Mouse (Mus musculus) forebrain, embryonic 14.5 days (tissue): ENCODE measurements around the gene Rtl10. TPM values are rescaled to one million over a fixed set of nuclear protein-coding genes. Genes with fewer than 3 reads are reported as not detected.

ENCODE experiments used
- ATAC-seq: fragments of 200-750 bp; cut with Nextera tagmentation; 2 replicates; pipeline ENCODE4 v1.8.0; 2017; ENCODE audit warnings: mild to moderate bottlenecking, moderate library complexity
- DNase-seq: peaks from one replicate; pipeline ENCODE4 v3.0.0-alpha.2; 2015; ENCODE audit warnings: low spot score
- H3K27ac ChIP-seq: fragments of 300-500 bp; sonication (generic); 2 replicates; pipeline ENCODE4 v1.5.1; 2014; ENCODE audit warnings: low read depth, mild to moderate bottlenecking, control low read depth, low read length, moderate library complexity
- H3K27me3 ChIP-seq: fragments of 300-500 bp; sonication (generic); replicated peaks from 2 replicates; pipeline ENCODE4 v1.6.1; 2014; ENCODE audit warnings: low read length, control low read depth, mixed read lengths; ENCODE audit not compliant: control insufficient read depth, insufficient read depth
- H3K36me3 ChIP-seq: fragments of 300-500 bp; sonication (generic); 2 replicates; pipeline ENCODE4 v1.6.1; 2014; ENCODE audit warnings: low read length, control low read depth; ENCODE audit not compliant: control insufficient read depth, insufficient read depth
- H3K4me1 ChIP-seq: fragments of 300-500 bp; sonication (generic); 2 replicates; pipeline ENCODE4 v1.6.1; 2014; ENCODE audit warnings: antibody characterized with exemption, low read length, control low read depth; ENCODE audit not compliant: control insufficient read depth, insufficient read depth
- H3K4me2 ChIP-seq: fragments of 300-500 bp; sonication (generic); 2 replicates; pipeline ENCODE4 v1.6.1; 2014; ENCODE audit warnings: mild to moderate bottlenecking, control low read depth, low read length
- H3K4me3 ChIP-seq: fragments of 300-500 bp; sonication (generic); 2 replicates; pipeline ENCODE4 v1.5.1; 2014; ENCODE audit warnings: low read depth, low read length, control low read depth
- H3K9ac ChIP-seq: fragments of 300-500 bp; sonication (generic); 2 replicates; pipeline ENCODE4 v1.6.1; 2014; ENCODE audit warnings: mild to moderate bottlenecking, low read length, control low read depth, moderate library complexity
- H3K9me3 ChIP-seq: fragments of 300-500 bp; sonication (generic); replicated peaks from 2 replicates; pipeline ENCODE4 v1.6.1; 2016; ENCODE audit warnings: low read length, control low read depth, mixed read lengths; ENCODE audit not compliant: control insufficient read depth
- WGBS: fragments of 180-500 bp; shearing (Covaris S2); extraction: QIAGEN DNeasy Blood & Tissue Kit; methylation state at CpG from one replicate; pipeline ENCODE4 v1.1.7; 2014; 5-methylcytosine and 5-hydroxymethylcytosine counted together
- polyA plus RNA-seq: library from polyadenylated mRNA; unstranded; fragments of >200 nt; fragmentation: Nextera tagmentation; extraction: Ambion mirVana; gene quantifications from 2 replicates; pipeline ENCODE4 v1.2.1, GENCODE M21; 2014

Rtl10 gene
- polyA plus RNA-seq, 1 experiment from 2014 or later = 3.0 TPM

DNA sequence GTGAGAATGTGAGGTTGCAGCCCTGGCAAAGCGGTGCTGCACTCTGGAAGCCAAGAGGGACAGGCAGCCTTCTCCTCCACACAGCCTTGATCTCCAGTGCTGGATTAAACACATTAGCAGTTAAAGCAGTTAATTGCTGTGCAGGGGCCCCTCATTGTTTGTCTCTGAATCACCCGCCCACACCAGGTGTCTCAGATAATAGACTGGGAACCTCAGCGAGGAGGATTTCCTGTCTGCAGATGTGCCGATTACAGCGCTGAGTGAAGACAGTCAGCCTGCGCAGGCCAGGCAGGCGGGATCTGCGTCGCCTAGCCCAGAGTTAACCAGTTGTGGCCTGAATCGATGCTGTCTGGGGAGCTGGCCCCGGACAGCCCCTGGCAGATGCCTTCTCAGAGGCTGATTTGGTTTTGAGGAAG, 38.7 kb upstream of the Rtl10 start:
- ATAC-seq = peak; percentile 87
- H3K27me3 ChIP-seq = no peaks in the 10 kb centered on the region
- WGBS = 3% methylated on average over 11 of the region's 11 CpGs
- peak overlapping the region; percentile 34 for H3K4me2 ChIP-seq
- DNase-seq = peak; percentile 73
- no peaks in the 10 kb centered on the region for H3K9me3 ChIP-seq
- H3K4me3 ChIP-seq = no peak overlapping the region
- H3K4me1 ChIP-seq = peaks cover 10% of the 10 kb centered on the region
- peak overlapping the region; percentile 31 for H3K27ac ChIP-seq
- peak overlapping the region; percentile 44 for H3K9ac ChIP-seq
- H3K36me3 ChIP-seq = 0 out of 2 replicates have a peak, but pooled peaks cover 3% of the 10 kb centered on the region

GRCm38 (mm10) chr16:18460826-18461225, 37.9 kb upstream of the Rtl10 start:
- no peak for ATAC-seq
- no peak overlapping the region for H3K9ac ChIP-seq

DNA sequence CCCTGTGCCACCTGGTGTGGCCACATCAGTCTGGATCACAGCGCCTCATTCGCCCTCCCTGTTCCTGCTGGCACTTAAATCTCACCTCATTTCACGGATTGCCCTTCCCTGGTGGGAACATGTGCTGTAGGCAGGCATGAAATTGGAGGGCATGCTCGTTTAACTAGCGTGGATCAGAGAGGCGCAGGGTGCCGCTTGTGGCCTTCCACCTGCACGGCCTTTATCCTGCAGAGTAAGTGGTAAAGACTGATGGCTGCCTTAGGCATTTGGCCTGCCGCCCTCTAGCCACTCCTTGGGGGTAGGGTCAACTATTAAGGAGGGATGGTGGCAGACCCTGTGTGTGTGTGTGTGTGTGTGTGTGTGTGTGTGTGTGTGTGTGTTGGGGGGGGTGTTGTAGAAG, 36.7 kb upstream of the Rtl10 start:
- no peaks in the 10 kb centered on the region for H3K9me3 ChIP-seq
- H3K36me3 ChIP-seq = 0 out of 2 replicates have a peak, but pooled peaks cover under 1% of the 10 kb centered on the region
- DNase-seq (no peak), ATAC-seq (no peak)
- no peak overlapping the region for H3K27ac ChIP-seq
- H3K4me1 ChIP-seq = peaks cover 10% of the 10 kb centered on the region
- WGBS = 62% methylated on average over 9 of the region's 9 CpGs
- H3K4me3 ChIP-seq = no peak overlapping the region
- no peak overlapping the region for H3K9ac ChIP-seq
- H3K4me2 ChIP-seq = no peak overlapping the region
- no peaks in the 10 kb centered on the region for H3K27me3 ChIP-seq

More at GRCm38 (mm10) chr16:18460826-18461225, 37.9 kb upstream of the Rtl10 start:
- Histone ChIP-seq H3K36me3 (0 out of 2 replicates have a peak, but pooled peaks cover 3% of the 10 kb centered on the region), H3K9me3 (no peaks in the 10 kb centered on the region), H3K4me3 (no peak overlapping the region), H3K4me2 (no peak overlapping the region), H3K27ac (no peak overlapping the region), H3K27me3 (no peaks in the 10 kb centered on the region), H3K4me1 (peaks cover 10% of the 10 kb centered on the region)
- 86% methylated on average over 3 of the region's 3 CpGs for WGBS
- DNase-seq = no peak

DNA sequence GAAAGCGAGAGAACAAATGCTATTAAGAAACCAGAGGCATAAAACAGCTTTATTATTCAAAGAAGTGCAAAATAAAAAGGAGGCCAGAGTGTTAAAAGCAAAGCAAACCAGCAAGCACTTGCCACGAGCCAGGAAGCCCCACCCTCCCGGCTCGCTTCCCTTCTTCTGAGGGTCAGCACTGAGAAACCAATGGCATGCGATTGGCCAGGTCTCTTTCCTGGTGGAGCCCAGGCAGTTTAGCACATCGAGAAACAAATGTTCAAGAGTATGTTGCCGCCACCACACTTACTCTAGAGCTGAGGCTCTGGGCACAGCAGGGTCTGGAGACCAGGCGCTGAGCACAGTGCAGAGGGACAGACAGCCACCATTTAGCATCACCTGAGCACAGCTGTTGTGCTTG, 36.1 kb upstream of the Rtl10 start:
- H3K27me3 ChIP-seq = no peaks in the 10 kb centered on the region
- no peak overlapping the region for H3K4me2 ChIP-seq
- no peaks in the 10 kb centered on the region for H3K36me3 ChIP-seq
- 45% methylated on average over 8 of the region's 8 CpGs for WGBS
- DNase-seq = no peak
- ATAC-seq = no peak
- peaks cover 10% of the 10 kb centered on the region for H3K4me1 ChIP-seq
- no peak overlapping the region for H3K9ac ChIP-seq
- no peak overlapping the region for H3K4me3 ChIP-seq
- no peak overlapping the region for H3K27ac ChIP-seq
- no peaks in the 10 kb centered on the region for H3K9me3 ChIP-seq

- Histone ChIP-seq H3K9ac (no peak overlapping the region), H3K4me3 (no peak overlapping the region), H3K4me2 (no peak overlapping the region), H3K27ac (no peak overlapping the region), H3K9me3 (no peaks in the 10 kb centered on the region), H3K27me3 (no peaks in the 10 kb centered on the region), H3K36me3 (peaks cover 4% of the 10 kb centered on the region), H3K4me1 (peaks cover 8% of the 10 kb centered on the region)
- WGBS = 80% methylated on average over 3 of the region's 3 CpGs
- DNase-seq (no peak), ATAC-seq (no peak)
These were observed 34.4 kb upstream of the Rtl10 start for GRCm38 (mm10) chr16:18464271-18464670.

DNA sequence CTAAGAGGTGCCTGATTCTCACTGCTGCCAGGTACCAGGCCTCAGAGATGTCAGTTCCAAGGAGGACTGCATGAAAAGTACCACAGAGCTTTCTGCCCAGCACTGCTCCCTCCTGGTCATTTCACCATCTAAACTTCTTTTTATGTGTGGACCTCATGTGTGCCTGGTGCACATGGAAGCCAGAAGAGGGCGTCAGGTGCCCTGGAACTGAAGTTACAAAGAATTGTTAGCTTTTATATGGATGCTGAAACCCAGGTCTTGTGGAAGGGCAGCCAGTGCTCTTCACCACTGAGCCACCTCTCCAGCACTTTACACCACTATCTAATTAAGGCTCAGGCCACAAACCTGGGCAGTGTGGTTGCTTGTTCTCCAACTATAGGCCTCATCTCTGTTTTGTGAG, 27.9 kb upstream of the Rtl10 start:
- DNase-seq (no peak), ATAC-seq (no peak)
- H3K4me3 ChIP-seq = no peak overlapping the region
- H3K9me3 ChIP-seq = no peaks in the 10 kb centered on the region
- no peaks in the 10 kb centered on the region for H3K4me1 ChIP-seq
- H3K4me2 ChIP-seq = no peak overlapping the region
- H3K27me3 ChIP-seq = no peaks in the 10 kb centered on the region
- peaks cover 4% of the 10 kb centered on the region for H3K36me3 ChIP-seq
- no peak overlapping the region for H3K27ac ChIP-seq
- WGBS = 19% methylated on average over 1 of the region's 1 CpGs
- H3K9ac ChIP-seq = no peak overlapping the region

GRCm38 (mm10) chr16:18471381-18471955, 27.2 kb upstream of the Rtl10 start:
- Histone ChIP-seq H3K9me3 (no peaks in the 10 kb centered on the region), H3K27me3 (no peaks in the 10 kb centered on the region), H3K4me2 (no peak overlapping the region), H3K4me3 (no peak overlapping the region), H3K36me3 (peaks cover 4% of the 10 kb centered on the region), H3K9ac (no peak overlapping the region), H3K4me1 (no peaks in the 10 kb centered on the region), H3K27ac (no peak overlapping the region)
- 87% methylated on average over 11 of the region's 11 CpGs for WGBS
- DNase-seq = no peak
- no peak for ATAC-seq

DNA sequence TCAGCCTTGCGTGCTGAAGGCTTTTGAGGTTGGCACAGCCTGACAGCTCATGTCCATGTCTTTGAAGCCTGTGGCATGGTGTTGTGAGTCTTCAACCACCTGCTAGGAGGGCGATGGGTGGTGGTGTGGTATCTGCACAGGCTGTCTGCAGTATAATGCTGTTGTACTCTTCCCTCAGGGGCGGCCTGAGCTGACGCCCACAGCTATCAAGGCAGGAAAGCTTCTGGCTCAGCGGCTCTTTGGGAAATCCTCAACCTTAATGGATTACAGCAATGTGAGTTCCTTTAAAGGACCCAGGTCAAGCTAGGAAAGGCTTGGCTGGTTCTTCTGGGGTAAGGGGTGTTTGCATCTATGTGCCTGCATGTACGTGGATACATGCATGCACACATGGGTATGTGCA, 26.7 kb upstream of the Rtl10 start:
- no peak for DNase-seq
- WGBS = 81% methylated on average over 6 of the region's 6 CpGs
- Histone ChIP-seq H3K4me3 (no peak overlapping the region), H3K36me3 (peaks cover 4% of the 10 kb centered on the region), H3K9ac (no peak overlapping the region), H3K27me3 (no peaks in the 10 kb centered on the region), H3K9me3 (no peaks in the 10 kb centered on the region), H3K4me1 (no peaks in the 10 kb centered on the region), H3K27ac (no peak overlapping the region), H3K4me2 (no peak overlapping the region)
- no peak for ATAC-seq

DNA sequence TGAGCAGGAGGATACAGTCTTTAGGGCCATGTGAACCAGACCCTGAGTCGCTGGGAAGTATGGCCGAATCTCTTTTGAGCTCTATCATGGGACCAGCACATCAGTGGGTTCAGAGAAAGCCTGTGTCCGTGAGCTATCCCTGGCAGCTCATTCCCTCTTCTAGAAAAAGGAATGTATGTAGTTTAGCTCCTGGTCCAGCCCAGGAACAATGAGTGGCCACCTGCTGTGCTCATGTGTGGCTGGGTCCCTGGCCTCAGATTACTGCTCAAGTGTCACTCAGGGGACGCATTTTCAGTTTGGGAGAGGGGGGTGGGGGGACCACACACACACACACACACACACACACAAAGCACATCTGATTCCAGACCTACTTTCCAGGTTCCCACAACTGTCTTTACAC, 26.3 kb upstream of the Rtl10 start:
- Histone ChIP-seq H3K9me3 (no peaks in the 10 kb centered on the region), H3K4me1 (no peaks in the 10 kb centered on the region), H3K9ac (no peak overlapping the region), H3K27me3 (no peaks in the 10 kb centered on the region), H3K4me3 (no peak overlapping the region), H3K27ac (no peak overlapping the region), H3K36me3 (peaks cover 4% of the 10 kb centered on the region), H3K4me2 (no peak overlapping the region)
- DNase-seq (no peak), ATAC-seq (no peak)
- 52% methylated on average over 4 of the region's 4 CpGs for WGBS
